ENCODE assay signal across 27 mouse cellular contexts in genomic region chr11:52179897-52180296, GRCm38 (mm10). TPM values are rescaled to one million over a fixed set of nuclear protein-coding genes. Genes with fewer than 3 reads are reported as not detected.
DNase-seq lines count a peak whose midpoint lies in the region; ATAC-seq and TF ChIP-seq lines count a peak whose summit lies in the region.
"Not testable (repeated sequence)": the region's sequence is repeated elsewhere in the genome, so short reads cannot be mapped to it uniquely, and the experiment has no call there.
"Had no signal": no experiment of that assay in that cellular context is flagged by ENCODE, and none has a peak within 500 bp of the region (broad histone marks: within the 10 kb centered on the region; RNA-seq: fewer than 3 reads in every experiment).

No protein-coding gene starts in this region.

- not testable (repeated sequence) for H3K4me3 ChIP-seq in hindbrain, postnatal 0 days (ENCODE audit: low read length)

- H3K27me3 ChIP-seq in Patski; hindbrain, postnatal 0 days (ENCODE audit: insufficient read depth, low read length): not testable (repeated sequence)

- peak; percentile 29 for DNase-seq in 416B (ENCODE audit: low read depth)
- not testable (repeated sequence) for DNase-seq in Patski (ENCODE audit: low read depth, low spot score); hindbrain, postnatal 0 days (ENCODE audit: low spot score)
- DNase-seq in brain, adult 2 months (ENCODE audit: low read depth, low spot score): peak; percentile 5
- peak; percentile 21 for DNase-seq in kidney, postnatal 10 days
- DNase-seq in lung, postnatal 10 days: peak; percentile 14
- peak; percentile 33 for DNase-seq in naive thymus-derived CD4-positive, alpha-beta T cell, adult 2 months (ENCODE audit: low read depth)

- H3K4me2 ChIP-seq in hindbrain, postnatal 0 days (ENCODE audit: low read depth, low read length): not testable (repeated sequence)

- not testable (repeated sequence) for H3K27ac ChIP-seq in hindbrain, postnatal 0 days

- POLR2A ChIA-PET in Patski (lab: Charles Lee): not testable (repeated sequence)

- in situ Hi-C loops in Patski (cut with MboI; ENCODE audit: low pct_unique_long_range_greater_than_20kb): not testable (repeated sequence)

- H3K36me3 ChIP-seq in hindbrain, postnatal 0 days (ENCODE audit: insufficient read depth, low read length): not testable (repeated sequence)

- H3K4me1 ChIP-seq in hindbrain, postnatal 0 days (ENCODE audit: insufficient read depth, low read length): not testable (repeated sequence)

- H3K9me3 ChIP-seq in hindbrain, postnatal 0 days (ENCODE audit: low read length): not testable (repeated sequence)

- CTCF ChIA-PET in Patski (lab: Charles Lee): interaction anchor here (1.1 kb wide), 2 partner anchors 181 to 308 kb away, joined by 3 read pairs; no protein-coding TSS in a partner anchor

- TF ChIP-seq CTCF in Patski (IDR thresholded peaks at IDR 0.05): peak; percentile 23
- peak; percentile 15; the same call in 1 of the 2 replicates for TF ChIP-seq CTCF in hindbrain, postnatal 0 days (IDR thresholded peaks at IDR 0.05; ENCODE audit: low read depth)

- 83% methylated on average over 1 of the region's 3 CpGs for WGBS in hindbrain, postnatal 0 days

- H3K9ac ChIP-seq in hindbrain, postnatal 0 days (replicated peaks; ENCODE audit: low read length): not testable (repeated sequence)

- not testable (repeated sequence) for ATAC-seq in Patski; hindbrain, postnatal 0 days

RNA-seq across cellular contexts. Expression of gene Olfr1371, which starts 33.9 kb away (rescaled TPM):
- not detected for polyA plus RNA-seq in Patski (2021)
- not detected in 2 replicates for total RNA-seq in hindbrain, postnatal 0 days (2014; rRNA removed)
- not detected in 2 replicates for polyA plus RNA-seq in hindbrain, postnatal 0 days (2015; fragmentation: Nextera tagmentation; extraction: Ambion mirVana)
- total RNA-seq: gastrocnemius, postnatal 36 days; heart, adult 8-10 months; heart, postnatal 36 days; left cerebral cortex, adult 18-20 months; left cerebral cortex, postnatal 25 days; megakaryocyte, adult 5-6 weeks had no signal
- polyA plus RNA-seq: cerebellum, adult 2 months; embryonic facial prominence, embryonic 13.5 days; erythroblast, embryonic 14.5 days; forebrain, embryonic 12.5 days; G1E; heart, embryonic 14.5 days; hindbrain, embryonic 13.5 days; intestine, embryonic 14.5 days; kidney, embryonic 14.5 days; limb, embryonic 13.5 days; liver, embryonic 13.5 days; lung, embryonic 15.5 days; midbrain, embryonic 13.5 days; neural tube, embryonic 12.5 days had no signal

RNA-seq across cellular contexts. Expression of gene Olfr1373, which starts 34.6 kb away (rescaled TPM):
- polyA plus RNA-seq in Patski (2021): not detected
- not detected in 2 replicates for total RNA-seq in hindbrain, postnatal 0 days (2014; rRNA removed)
- not detected in 2 replicates for polyA plus RNA-seq in hindbrain, postnatal 0 days (2015; fragmentation: Nextera tagmentation; extraction: Ambion mirVana)
- total RNA-seq: G1E; gastrocnemius, postnatal 36 days; heart, adult 8-10 months; heart, postnatal 36 days; left cerebral cortex, adult 18-20 months; left cerebral cortex, postnatal 25 days had no signal
- polyA plus RNA-seq: cerebellum, adult 2 months; embryonic facial prominence, embryonic 13.5 days; erythroblast, embryonic 14.5 days; forebrain, embryonic 12.5 days; G1E; heart, embryonic 14.5 days; hindbrain, embryonic 13.5 days; intestine, embryonic 14.5 days; kidney, embryonic 14.5 days; limb, embryonic 13.5 days; liver, embryonic 13.5 days; lung, embryonic 15.5 days; midbrain, embryonic 13.5 days; neural tube, embryonic 12.5 days had no signal

RNA-seq across cellular contexts. Expression of gene Skp1a, which starts 51.9 kb away (rescaled TPM):
- polyA plus RNA-seq in Patski (2021): 485 TPM
- total RNA-seq in hindbrain, postnatal 0 days (2014; rRNA removed): 320 and 370 TPM in 2 replicates
- polyA plus RNA-seq in hindbrain, postnatal 0 days (2015; fragmentation: Nextera tagmentation; extraction: Ambion mirVana): 1,108 and 1,162 TPM in 2 replicates
